Mouse (Mus musculus): ENCODE data around the gene Mpst.

Gene Mpst

GRCm38 (mm10) chr15:78436380-78437192 is 30.4 kb downstream of the Mpst start:
- DNase-seq (ENCODE audit: low spot score in 2 of 2) = peak; percentile 93

- DNase-seq (ENCODE audit: low spot score in 2 of 2) = peak; percentile 73 to 78
Observed at GRCm38 (mm10) chr15:78437237-78438017, 31.2 kb downstream of the Mpst start.

- no peak for DNase-seq (ENCODE audit: low spot score in 2 of 2)
Observed at GRCm38 (mm10) chr15:78438018-78438394, 31.8 kb downstream of the Mpst start.

DNA sequence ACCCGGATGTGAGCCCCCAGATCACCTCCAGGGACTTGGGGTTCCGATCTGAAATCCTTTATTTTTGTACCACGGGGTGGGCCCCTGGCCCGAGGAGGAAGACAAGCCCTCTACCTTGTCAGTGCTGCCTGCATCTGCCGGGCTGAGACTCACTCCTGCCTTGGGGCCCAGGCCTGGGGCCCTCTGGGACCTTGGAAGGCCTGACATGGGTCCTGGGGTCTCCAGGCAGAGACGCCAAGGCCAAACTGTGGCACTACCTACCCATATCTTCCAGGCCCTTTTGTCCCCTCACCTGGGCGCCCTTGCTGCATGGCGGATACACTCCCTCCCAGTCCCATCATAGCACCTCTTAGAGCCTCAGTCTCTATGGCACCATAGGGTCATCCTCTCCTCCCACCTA is 32.3 kb downstream of the Mpst start:
- no peak for DNase-seq (ENCODE audit: low spot score in 2 of 2)

GRCm38 (mm10) chr15:78438973-78439372 is 32.8 kb downstream of the Mpst start:
- DNase-seq (ENCODE audit: low spot score in 2 of 2) = no peak

DNA sequence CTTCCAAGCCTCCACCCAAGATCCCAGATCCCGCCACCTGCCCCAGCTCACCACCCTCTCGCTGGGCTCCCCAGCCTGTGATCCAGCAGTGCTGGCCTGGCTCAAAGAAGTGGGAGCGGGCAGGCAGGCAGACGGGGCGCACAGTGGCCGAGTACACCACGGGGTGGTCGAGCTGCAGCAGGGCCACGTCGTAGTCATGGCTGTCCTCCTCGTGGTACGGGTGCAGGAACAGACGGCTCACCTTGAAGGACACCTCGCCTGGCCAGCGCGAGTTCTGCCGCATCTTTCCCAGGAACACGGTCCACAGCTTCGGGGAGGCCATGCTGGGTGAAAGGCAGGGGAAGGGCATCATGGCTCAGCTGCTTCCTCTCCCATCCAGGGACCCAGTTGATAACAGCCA is 36.0 kb downstream of the Mpst start:
- no peak for DNase-seq (ENCODE audit: low spot score in 2 of 2)

DNA sequence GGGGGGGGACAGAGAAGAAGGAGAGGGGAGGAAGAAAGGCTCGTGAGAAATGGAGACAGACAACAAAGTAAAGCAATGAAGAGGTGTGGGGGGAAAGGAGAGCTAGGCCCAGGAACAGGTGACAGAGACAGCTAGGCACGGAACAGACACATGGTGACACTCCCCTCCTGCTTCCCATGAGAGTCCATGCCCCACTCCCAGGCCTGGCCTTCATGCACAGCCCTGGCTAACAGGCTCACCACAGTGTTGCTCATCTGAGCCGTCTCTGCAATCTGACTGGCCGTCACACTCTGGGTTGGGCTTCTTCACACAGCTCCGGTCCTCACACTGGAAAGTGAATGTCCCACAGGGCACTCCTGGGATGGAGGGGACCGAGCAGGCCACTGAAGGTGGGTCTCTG is 37.6 kb downstream of the Mpst start:
- no peak for DNase-seq (ENCODE audit: low spot score in 2 of 2)

DNA sequence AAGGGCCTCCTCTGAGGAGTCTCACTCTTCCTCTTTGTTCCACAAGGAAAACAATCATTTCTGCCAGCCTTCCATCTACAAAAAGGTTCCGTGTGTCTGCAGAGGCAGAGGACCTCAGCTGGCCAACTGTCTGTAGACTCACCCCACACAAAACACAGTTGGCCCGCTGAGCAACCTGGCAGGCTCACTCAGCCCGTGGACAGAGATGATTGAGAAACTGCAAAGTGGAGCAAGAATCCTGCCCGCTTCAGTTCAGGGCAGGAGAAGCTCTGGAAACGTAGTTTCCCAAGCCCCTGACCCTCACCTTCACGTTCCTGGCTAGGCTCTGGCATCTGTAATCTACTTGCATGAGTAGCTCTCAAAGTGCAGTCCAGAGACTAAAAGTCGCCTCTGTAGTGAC is 40.9 kb downstream of the Mpst start:
- DNase-seq (ENCODE audit: low spot score in 2 of 2) = no peak

- DNase-seq (ENCODE audit: low spot score in 2 of 2) = peak; percentile 94 to 95
Observed at GRCm38 (mm10) chr15:78447746-78448535, 41.7 kb downstream of the Mpst start.

DNA sequence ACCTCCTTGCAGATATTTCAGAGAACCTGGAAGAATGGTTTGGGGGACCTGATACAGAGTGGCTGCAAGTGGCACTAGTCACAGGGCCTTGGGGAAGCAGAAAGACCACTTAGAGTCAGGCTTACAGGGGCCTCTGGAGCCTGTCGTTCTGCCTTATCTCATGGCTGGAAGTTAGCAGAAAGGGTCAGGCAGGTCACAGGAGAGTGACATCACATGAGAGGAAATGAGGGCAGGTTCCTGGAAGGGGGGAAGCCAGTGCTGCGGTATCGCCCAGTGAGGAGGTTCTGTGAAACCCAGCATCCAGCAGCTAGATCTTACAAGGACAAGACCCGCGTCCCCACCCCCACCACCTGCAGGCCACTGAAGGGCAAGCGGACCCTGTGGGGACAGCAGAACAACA is 42.9 kb downstream of the Mpst start:
- DNase-seq (ENCODE audit: low spot score in 2 of 2) = no peak

GRCm38 (mm10) chr15:78449694-78450418 is 43.6 kb downstream of the Mpst start:
- no peak for DNase-seq (ENCODE audit: low spot score in 2 of 2)

DNA sequence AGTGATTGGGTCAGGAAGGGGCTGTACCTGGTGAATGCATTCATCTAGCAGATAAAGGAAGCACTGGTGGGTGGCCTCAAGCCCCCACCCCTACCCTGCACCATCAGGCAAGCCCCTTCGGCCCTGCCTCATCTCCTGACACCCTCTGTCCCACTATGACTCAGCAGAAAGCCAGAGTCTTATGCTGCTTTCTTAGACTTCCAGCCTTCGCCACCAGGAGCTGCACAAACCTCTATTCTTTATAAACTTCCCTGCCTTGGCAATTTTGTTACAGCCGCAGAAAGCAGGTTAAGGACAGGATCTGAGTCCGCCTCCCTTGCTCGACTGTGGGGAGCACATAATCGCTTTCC is 44.2 kb downstream of the Mpst start:
- DNase-seq (ENCODE audit: low spot score in 2 of 2) = no peak

- DNase-seq (ENCODE audit: low spot score in 2 of 2) = no peak
Observed at GRCm38 (mm10) chr15:78451201-78451600, 45.0 kb downstream of the Mpst start.

GRCm38 (mm10) chr15:78452929-78453328 is 46.7 kb downstream of the Mpst start:
- DNase-seq (ENCODE audit: low spot score in 2 of 2) = no peak

GRCm38 (mm10) chr15:78455168-78455567 is 49.0 kb downstream of the Mpst start:
- DNase-seq (ENCODE audit: low spot score in 2 of 2) = no peak

- no peak for DNase-seq (ENCODE audit: low spot score in 2 of 2)
Observed at GRCm38 (mm10) chr15:78456051-78456450, 49.8 kb downstream of the Mpst start.

DNA sequence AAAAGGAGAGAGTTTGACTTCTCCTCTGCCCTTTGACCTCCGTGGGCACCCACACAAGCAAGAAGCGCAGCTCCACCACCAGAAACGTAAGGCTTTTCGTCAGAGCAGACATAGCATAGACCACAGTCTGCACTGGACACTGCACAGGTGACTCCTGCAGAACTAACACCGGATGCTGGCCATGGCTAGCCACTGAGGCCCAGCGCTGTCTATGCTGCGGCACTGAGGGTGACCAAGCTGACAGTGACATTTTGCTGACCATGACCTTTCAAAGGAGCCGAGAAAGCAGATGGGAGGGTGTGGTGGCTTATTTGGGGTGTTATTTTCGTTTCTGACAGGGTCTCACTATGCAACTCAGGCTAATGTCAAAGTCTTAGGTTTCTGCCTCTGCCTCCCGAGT is 51.0 kb downstream of the Mpst start:
- no peak for DNase-seq (ENCODE audit: low spot score in 2 of 2)

- no peak for DNase-seq (ENCODE audit: low spot score in 2 of 2)
Observed at GRCm38 (mm10) chr15:78462981-78463380, 56.8 kb downstream of the Mpst start.

Measured in frontal cortex, postnatal 36 days (tissue).